Mouse (Mus musculus): ENCODE measurements around the gene Cfap52.

- TF ChIP-seq CTCF (IDR thresholded peaks at IDR 0.05) (no peak), EP300 (IDR thresholded peaks at IDR 0.05; ENCODE audit: insufficient read depth, low read depth, low read length) (no peak), POLR2A (IDR thresholded peaks at IDR 0.05; ENCODE audit: insufficient read depth, low read depth, low read length) (no peak)
Measured at GRCm38 (mm10) chr11:67954413-67954812, 11.0 kb downstream of the Cfap52 start.

Data from heart, adult 2 months (tissue).